Mouse (Mus musculus) layer of hippocampus, adult 8-10 months (tissue): ENCODE data around the gene 1700034J05Rik. TPM values are rescaled to one million over a fixed set of nuclear protein-coding genes. Genes with fewer than 3 reads are reported as not detected.

ENCODE experiments used
- DNase-seq, 2 experiments: peaks; one replicate each; pipeline ENCODE4 v3.0.0; 2022; ENCODE audit warnings: low spot score in 2 of 2
- total RNA-seq, 4 experiments: library from RNA; stranded (reverse); gene quantifications; 2 replicates each; pipeline ENCODE4 v1.2.4; 2022

The 1700034J05Rik gene
- total RNA-seq, 4 experiments from 2014 or later: not detected

DNA sequence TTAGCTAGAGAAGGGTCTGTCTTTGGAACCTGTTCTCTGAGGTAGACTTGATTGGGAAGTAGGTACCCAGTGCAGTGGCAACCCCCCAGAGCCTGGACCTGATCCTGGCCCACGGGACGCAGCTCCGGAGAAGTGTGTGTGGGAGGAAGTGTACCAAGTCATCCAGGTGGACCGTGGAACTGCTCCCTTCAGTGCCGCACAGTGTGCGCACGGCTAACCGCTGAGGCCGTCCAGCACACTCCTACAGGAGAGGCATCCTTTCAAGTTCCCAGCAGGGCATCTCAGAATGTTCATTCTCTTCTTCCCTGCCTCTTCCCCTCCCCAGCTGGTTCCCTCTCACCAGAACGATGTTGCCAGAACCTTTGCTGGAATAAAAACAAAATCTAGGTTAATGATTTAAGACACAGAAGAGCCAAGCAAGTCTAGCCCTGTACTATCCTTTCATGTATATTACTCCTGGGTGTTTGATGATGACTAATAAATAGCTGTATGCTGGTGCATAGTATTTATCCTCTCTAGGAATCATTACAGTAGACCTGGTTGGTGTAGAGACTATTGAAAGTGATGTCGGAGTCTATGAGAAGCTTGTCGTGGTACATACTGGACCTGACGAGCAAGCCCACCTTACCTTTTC lies 11.0 kb upstream of the 1700034J05Rik start:
- no peak for DNase-seq

- no peak for DNase-seq
These were observed 9.4 kb upstream of the 1700034J05Rik start for GRCm38 (mm10) chr6:146963396-146964150.

DNA sequence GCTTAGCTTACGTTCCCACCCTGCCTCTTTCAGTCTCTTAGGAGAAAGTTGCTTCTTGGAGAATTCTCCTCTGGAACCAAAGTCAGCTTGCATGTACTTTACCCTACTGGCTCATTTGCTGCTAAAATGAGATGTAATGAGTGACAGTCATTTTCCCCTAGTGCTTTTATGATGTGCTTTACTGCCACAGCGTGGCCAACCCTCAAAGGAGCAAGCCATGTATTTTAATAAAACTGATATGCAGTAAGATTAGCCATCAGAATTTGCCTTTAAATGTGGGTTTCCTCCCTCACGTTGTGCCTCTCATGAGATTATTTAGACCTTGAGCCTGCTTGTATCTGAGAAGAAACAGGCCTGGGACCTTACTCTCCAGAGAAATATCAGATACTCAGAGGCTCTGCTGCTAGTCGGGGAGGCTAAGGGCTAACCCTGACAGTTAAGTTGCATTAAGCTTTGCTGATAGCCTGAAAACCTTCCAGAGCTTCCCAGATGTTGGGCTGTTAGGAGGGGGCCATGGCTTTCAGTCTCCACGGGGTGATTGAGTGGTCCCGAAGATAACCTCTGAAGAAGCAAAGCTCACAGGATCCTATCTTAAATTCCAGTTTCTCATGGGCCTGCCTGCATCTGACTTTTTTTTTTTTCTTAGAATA lies 7.7 kb upstream of the 1700034J05Rik start:
- no peak for DNase-seq

DNA sequence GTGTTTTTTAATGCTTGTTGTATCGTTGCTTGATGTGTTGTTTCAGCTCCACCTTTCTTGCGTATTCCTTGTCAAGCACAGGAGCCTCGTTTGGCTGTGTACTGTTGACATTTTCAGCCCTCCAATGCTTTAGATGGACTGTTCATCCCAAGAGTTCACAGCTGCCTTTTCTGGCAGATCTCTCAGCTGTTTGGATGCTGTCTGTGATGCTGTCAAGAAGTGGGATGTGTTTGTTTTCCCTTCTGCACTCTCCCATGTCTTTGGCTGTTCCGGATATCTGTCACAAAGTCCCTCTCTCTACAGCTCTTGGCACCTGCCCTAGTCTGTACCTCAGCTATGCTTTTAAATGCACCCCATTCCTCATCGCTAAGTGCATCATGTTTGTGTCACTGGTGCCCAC lies 6.7 kb upstream of the 1700034J05Rik start:
- no peak for DNase-seq

DNA sequence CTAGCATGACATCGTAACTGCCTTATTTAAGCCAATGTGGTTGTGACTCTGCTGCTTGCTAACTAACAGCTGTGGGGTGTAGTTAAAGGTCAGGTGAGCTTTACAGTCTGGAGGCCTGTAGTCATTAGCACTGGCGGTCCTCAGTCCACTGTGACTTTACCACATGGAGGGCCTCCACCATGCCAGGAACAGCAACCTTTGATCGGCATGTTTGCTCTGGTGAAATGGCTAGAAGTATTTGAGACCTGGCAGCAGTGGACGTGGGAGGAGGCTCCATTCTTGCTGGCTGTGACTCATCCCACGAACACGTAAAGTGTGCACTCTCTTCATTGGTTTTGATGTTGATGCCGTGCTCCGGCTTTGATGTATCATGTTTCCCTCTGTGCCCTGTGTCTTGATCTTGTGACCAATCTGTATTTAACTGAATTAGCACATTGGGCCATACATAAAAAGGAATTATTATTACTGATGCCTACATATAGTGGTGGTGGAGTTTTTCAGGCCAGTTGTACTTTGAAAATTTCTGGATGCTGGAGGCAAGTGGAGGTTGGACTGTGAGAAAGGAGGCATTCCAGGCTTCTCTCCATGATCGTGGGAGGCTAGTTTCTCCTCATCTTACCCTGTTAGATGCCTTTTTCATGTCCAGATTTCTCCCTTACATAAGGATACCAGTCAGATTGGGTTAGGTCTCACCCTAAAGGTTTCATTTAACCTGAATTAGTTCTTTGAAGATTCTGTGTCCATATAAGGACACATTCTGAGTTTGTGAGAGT lies 5.9 kb upstream of the 1700034J05Rik start:
- no peak for DNase-seq

- no peak for DNase-seq
These were observed 4.5 kb upstream of the 1700034J05Rik start for GRCm38 (mm10) chr6:146958694-146959093.

DNA sequence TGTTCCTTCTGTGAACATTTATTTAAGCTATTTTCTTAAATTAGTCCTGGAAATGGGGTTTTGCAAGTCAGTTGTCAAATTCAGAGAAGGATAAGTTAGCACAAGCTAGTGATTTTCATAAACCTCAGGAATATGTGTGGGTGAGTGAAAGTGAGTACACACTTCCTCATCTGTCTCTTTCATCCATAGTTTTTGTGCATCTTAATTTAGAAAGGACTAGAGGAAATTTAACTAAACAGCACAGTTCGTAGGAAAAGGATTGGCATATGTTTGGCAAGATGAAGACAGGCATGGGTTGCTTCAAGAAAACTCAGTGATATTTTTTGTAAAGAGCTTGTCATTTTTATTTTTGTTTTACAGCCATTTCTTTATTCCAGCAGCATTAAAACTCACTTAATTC lies 2.7 kb upstream of the 1700034J05Rik start:
- DNase-seq: no peak

DNA sequence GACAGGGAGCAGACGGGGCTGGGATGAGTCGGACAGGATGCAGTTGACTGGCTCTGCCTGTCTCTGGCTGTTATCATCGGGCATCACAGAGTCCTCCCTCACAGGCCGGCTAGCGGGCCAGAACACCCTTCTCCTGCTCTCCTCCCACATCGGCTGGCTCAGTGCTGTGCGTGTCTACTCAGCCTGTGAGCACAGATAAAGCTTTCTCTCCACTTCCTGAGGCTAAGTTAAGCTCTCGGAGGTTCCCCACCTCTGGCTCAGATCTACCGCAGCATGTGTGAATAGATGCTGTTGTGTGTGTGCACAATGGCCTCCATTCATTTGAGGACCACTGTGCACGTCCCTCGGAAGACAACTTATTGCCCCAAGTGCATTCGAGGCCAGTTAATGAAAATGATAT lies 1.7 kb upstream of the 1700034J05Rik start:
- DNase-seq: peak in 1 of 2 experiments; percentile 30

DNA sequence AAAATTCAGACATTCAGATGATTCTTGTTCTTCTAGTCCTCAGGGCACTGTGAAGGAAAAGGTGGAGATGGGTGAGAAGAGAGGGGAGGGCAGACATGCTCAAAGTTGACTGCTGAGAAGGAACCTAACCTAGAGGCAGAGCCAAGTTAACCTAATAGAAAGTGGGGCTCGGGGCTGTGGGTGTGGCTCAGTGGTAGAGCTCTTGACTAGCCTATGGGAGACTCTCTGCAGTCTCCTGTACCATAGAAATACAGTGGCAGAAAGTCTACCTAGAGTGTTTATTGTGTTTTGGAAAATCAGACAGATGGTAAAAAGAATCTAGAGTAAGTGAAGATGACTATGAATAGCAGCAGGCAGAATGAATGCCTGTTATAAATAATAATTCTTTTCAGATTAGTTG lies 1.3 kb upstream of the 1700034J05Rik start:
- no peak for DNase-seq

- no peak for DNase-seq
These were observed 3.8 kb downstream of the 1700034J05Rik start for GRCm38 (mm10) chr6:146950454-146950832.

- no peak for DNase-seq
These were observed 4.4 kb downstream of the 1700034J05Rik start for GRCm38 (mm10) chr6:146949682-146950453.

GRCm38 (mm10) chr6:146947186-146947585 lies 7.0 kb downstream of the 1700034J05Rik start:
- no peak for DNase-seq

- no peak for DNase-seq
These were observed 7.7 kb downstream of the 1700034J05Rik start for GRCm38 (mm10) chr6:146946327-146947029.

GRCm38 (mm10) chr6:146944830-146945229 lies 9.4 kb downstream of the 1700034J05Rik start:
- DNase-seq: no peak

GRCm38 (mm10) chr6:146944009-146944408 lies 10.2 kb downstream of the 1700034J05Rik start:
- no peak for DNase-seq

DNA sequence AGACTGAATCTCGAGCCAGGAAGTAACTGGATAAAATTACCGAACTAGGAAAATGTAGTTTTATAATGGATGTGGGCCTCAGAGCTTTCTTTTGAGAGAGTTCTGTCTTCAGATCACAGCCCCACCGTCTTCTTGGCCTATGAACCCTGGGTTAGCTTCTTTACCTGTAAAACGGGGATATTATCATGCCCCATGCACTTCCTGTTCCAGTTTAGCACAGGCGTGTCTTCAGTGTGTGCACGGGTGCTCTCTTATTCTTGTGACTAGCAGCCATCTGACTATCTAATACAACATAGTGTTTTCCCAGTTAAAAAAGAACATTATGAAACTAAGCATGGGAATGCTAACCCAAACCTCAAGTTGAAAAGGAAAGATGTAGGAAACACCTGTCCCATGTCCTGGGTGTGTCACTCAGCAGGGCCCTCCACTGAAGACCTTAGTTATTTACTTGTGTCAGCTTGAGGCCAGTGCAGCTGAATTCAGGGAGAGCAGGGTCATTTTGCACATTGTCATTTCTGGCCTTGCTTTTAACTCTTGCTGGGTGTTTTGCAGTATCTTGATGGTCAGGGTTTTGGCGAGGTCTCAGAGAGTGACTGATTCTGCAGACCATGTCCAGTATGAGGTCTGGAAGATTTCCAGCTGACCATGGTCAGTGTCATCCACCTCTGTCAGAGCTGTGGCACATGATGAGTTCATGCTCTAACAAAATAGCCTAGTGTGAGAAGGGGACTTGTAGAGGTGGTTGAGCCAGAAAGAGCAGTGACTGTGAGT lies 12.5 kb downstream of the 1700034J05Rik start:
- DNase-seq: no peak

GRCm38 (mm10) chr6:146939026-146939425 lies 15.2 kb downstream of the 1700034J05Rik start:
- no peak for DNase-seq

- DNase-seq: no peak
These were observed 18.3 kb downstream of the 1700034J05Rik start for GRCm38 (mm10) chr6:146935957-146936356.

- DNase-seq: no peak
These were observed 21.1 kb downstream of the 1700034J05Rik start for GRCm38 (mm10) chr6:146933123-146933522.

DNA sequence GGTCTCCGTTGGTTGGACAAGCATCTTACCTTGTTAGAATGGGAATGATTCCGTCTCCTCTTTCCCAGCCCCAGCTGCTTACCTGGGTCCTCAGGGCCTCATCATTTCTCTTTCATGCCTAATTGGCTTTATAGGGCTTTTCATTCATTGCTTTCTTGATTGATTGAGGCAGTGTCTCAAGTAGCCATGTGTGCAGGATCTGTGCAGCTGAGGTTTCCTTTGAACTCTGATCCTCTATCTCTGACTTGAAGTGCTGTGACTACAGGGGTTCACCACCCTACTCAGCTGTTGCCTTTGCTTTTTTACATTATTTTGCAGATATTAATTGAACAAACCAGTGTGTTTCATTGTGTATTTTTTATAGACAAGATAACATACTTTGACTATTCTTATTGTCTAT lies 25.2 kb downstream of the 1700034J05Rik start:
- no peak for DNase-seq
